Mouse (Mus musculus) intestine, embryonic 14.5 days (tissue): Measurements from ENCODE around the gene Spag9. TPM values are rescaled to one million over a fixed set of nuclear protein-coding genes. Genes with fewer than 3 reads are reported as not detected.

Experiments
- ATAC-seq: fragments of 200-750 bp; cut with Nextera tagmentation; replicated peaks from 2 replicates; pipeline ENCODE4 v1.8.0; 2017; ENCODE audit warnings: low read depth, moderate number of reproducible peaks, moderate TSS enrichment, moderate library complexity; ENCODE audit not compliant: low FRiP score, low TSS enrichment
- DNase-seq: peaks from one replicate; pipeline ENCODE4 v3.0.0-alpha.2; 2018; ENCODE audit warnings: low spot score
- H3K27ac ChIP-seq: fragments of 300-500 bp; sonication (generic); 2 replicates; pipeline ENCODE4 v1.5.1; 2014; ENCODE audit warnings: low read depth, mild to moderate bottlenecking, control low read depth
- H3K27me3 ChIP-seq: fragments of 300-500 bp; sonication (generic); replicated peaks from 2 replicates; pipeline ENCODE4 v1.6.1; 2014; ENCODE audit warnings: low read length, control low read depth; ENCODE audit not compliant: control insufficient read depth, insufficient read depth
- H3K36me3 ChIP-seq: fragments of 300-500 bp; sonication (generic); 2 replicates; pipeline ENCODE4 v1.6.1; 2014; ENCODE audit warnings: low read length, control low read depth; ENCODE audit not compliant: control insufficient read depth, insufficient read depth
- H3K4me1 ChIP-seq: fragments of 300-500 bp; sonication (generic); replicated peaks from 2 replicates; pipeline ENCODE4 v1.6.1; 2014; ENCODE audit warnings: low read length, control low read depth, mixed read lengths; ENCODE audit not compliant: control insufficient read depth, insufficient read depth
- H3K4me2 ChIP-seq: fragments of 300-500 bp; sonication (generic); 2 replicates; pipeline ENCODE4 v1.6.1; 2014; ENCODE audit warnings: low read length
- H3K4me3 ChIP-seq: fragments of 300-500 bp; sonication (generic); 2 replicates; pipeline ENCODE4 v1.5.1; 2014; ENCODE audit warnings: low read depth, low read length, control low read depth, mixed read lengths
- H3K9ac ChIP-seq: fragments of 300-500 bp; sonication (generic); 2 replicates; pipeline ENCODE4 v1.6.1; 2014; ENCODE audit warnings: mild to moderate bottlenecking, low read length
- H3K9me3 ChIP-seq: fragments of 300-500 bp; sonication (generic); 2 replicates; pipeline ENCODE4 v1.6.1; 2016; ENCODE audit warnings: low read length, control low read depth; ENCODE audit not compliant: control insufficient read depth
- WGBS: fragments of 180-500 bp; shearing (Covaris S2); extraction: QIAGEN DNeasy Blood & Tissue Kit; methylation state at CpG from one replicate; pipeline ENCODE4 v1.1.7; 2014; 5-methylcytosine and 5-hydroxymethylcytosine counted together
- polyA plus RNA-seq: library from polyadenylated mRNA; unstranded; fragments of >200 nt; fragmentation: Nextera tagmentation; extraction: Ambion mirVana; gene quantifications from 2 replicates; pipeline ENCODE4 v1.2.1, GENCODE M21; 2014

The Spag9 gene
- polyA plus RNA-seq, 1 experiment from 2014 or later = 50.9 TPM

DNA sequence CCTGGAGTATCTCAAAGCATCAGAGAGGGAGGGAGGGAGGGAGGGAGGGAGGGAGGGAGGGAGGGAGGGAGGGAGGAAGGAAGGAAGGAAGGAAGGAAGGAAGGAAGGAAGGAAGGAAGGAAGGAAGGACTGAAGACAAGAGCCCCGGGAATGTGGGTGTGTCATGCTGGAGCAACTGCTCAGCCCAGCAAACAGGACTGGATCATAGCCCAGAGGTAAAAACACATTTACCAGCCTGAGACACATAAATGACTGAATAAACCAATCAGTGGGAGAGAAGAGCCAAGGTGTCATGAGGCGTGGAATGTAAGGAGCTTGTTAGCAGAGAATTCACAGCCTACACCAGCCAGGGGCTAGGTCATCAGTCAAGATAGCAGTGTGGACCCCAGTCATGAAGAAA, 147.4 kb downstream of the Spag9 start:
- Histone ChIP-seq H3K9ac (no peak overlapping the region), H3K4me2 (no peak overlapping the region), H3K27ac (no peak overlapping the region), H3K4me1 (peaks cover 6% of the 10 kb centered on the region), H3K27me3 (no peaks in the 10 kb centered on the region), H3K36me3 (no peaks in the 10 kb centered on the region), H3K9me3 (no peaks in the 10 kb centered on the region), H3K4me3 (no peak overlapping the region)
- ATAC-seq = no peak
- 55% methylated on average over 2 of the region's 2 CpGs for WGBS
- no peak for DNase-seq

DNA sequence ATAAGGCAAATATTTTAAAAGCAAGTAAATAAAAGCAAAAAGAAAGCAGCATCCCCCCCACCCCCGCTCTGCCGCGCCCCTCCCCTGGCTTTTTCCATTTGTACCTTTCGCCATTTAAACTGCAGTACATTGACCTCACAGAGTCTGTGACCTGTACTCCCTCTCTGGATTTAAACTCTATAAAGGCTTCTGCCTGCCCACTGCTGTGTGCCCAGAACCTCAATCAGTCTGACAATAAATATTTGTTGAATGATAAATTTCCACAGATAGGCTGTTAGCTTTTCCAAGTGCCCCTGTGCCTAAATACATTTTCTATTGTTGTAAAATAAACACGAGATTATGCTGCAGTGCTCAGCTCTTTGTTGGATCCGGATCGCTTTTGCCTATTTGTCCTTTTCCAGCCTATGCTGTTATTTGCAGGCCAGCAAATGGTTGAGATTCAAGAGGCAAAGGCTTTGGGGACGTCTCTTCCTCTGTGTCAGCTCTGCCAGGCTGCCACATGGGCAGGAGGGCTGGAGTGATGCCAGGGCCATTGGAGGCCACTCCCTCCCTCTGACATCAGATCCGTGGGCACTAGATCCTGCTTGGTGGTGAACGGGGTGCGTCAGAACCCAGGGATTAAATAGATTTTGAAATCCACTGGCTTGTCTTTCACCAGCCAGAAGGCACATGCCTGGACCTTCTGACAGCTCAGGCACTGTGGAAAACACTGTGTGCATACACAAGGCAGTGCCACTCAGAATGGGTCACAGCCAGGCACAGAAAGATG, 149.1 kb downstream of the Spag9 start:
- Histone ChIP-seq H3K27me3 (0 out of 2 replicates have a peak, but pooled peaks cover 3% of the 10 kb centered on the region), H3K4me2 (no peak overlapping the region), H3K9me3 (no peaks in the 10 kb centered on the region), H3K9ac (no peak overlapping the region), H3K36me3 (no peaks in the 10 kb centered on the region), H3K4me3 (no peak overlapping the region), H3K27ac (no peak overlapping the region), H3K4me1 (no peaks in the 10 kb centered on the region; the same call in 1 of the 2 replicates)
- ATAC-seq (no peak), DNase-seq (no peak)
- 68% methylated on average over 11 of the region's 11 CpGs for whole genome bisulfite sequencing

DNA sequence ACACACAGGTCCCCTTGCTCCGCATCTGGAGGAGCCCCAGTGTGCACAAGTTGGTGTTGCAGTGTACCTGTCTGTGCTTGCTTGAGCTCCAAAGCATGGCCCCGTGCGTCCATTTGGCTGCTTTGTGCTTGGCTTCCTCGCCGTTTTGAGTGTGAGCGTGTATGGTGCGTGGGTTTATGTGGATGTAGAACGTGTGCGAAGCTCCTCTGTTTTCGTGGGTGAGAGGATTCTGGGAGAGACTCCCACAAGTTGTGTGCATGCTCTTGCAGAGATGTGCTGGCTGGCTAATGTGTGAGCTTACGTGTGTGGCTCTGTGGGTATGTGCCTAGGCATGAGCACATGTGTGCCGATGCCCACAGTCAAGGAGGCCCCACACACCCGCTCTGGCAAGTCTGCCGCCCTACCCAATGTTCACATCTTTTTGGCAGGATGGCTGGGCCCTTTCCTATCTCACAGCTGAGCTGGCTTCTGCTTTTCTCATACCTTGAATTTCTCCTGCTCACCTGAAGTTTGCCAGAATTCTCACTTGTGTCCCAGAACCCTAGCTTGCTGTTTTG, 150.2 kb downstream of the Spag9 start:
- Histone ChIP-seq H3K4me3 (no peak overlapping the region), H3K36me3 (no peaks in the 10 kb centered on the region), H3K9ac (no peak overlapping the region), H3K4me1 (peaks cover 8% of the 10 kb centered on the region), H3K27me3 (0 out of 2 replicates have a peak, but pooled peaks cover 3% of the 10 kb centered on the region), H3K27ac (no peak overlapping the region), H3K4me2 (no peak overlapping the region), H3K9me3 (no peaks in the 10 kb centered on the region)
- ATAC-seq (no peak), DNase-seq (no peak)
- WGBS = 89% methylated on average over 14 of the region's 14 CpGs

DNA sequence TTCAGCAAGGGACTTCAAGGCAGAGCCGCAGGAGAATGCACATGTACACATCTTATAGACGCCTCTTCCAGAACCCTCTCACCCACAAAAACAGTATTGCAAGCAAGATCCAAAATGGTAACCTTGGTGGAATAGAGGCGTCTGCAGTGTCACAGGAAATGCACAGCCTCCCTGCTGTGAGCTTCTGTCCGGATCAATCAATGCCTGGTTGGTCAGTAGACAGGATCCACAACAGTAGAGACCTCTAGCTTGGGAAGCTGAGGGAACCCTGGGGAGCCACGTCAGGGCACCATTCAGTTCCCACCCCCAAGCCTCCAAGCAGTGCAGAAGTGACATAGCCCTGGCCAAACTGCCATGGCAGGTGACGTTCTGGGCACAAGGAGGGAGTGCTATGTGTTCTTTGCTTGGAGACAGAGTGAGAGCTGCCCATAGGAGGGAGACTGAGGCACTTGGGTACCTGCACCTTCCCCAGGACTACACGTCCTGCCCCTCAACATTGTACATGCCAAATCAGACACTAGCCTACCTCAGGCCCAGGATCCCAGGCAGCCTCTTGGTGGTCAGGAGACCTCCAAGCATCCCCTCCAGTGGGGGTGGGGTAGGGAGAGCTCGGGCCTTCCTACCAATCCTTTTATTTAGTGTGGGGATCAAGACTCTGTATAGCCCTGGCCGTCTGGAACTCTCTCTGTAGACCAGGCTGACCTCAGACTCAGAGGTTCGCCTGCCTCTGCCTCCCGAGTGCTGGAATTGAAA, 151.0 kb downstream of the Spag9 start:
- H3K4me2 ChIP-seq = no peak overlapping the region
- peaks cover 8% of the 10 kb centered on the region for H3K4me1 ChIP-seq
- H3K27me3 ChIP-seq = 0 out of 2 replicates have a peak, but pooled peaks cover 3% of the 10 kb centered on the region
- H3K36me3 ChIP-seq = no peaks in the 10 kb centered on the region
- 82% methylated on average over 11 of the region's 11 CpGs for WGBS
- H3K4me3 ChIP-seq = no peak overlapping the region
- H3K9me3 ChIP-seq = no peaks in the 10 kb centered on the region
- ATAC-seq (no peak), DNase-seq (no peak)
- H3K27ac ChIP-seq = no peak overlapping the region
- H3K9ac ChIP-seq = no peak overlapping the region

DNA sequence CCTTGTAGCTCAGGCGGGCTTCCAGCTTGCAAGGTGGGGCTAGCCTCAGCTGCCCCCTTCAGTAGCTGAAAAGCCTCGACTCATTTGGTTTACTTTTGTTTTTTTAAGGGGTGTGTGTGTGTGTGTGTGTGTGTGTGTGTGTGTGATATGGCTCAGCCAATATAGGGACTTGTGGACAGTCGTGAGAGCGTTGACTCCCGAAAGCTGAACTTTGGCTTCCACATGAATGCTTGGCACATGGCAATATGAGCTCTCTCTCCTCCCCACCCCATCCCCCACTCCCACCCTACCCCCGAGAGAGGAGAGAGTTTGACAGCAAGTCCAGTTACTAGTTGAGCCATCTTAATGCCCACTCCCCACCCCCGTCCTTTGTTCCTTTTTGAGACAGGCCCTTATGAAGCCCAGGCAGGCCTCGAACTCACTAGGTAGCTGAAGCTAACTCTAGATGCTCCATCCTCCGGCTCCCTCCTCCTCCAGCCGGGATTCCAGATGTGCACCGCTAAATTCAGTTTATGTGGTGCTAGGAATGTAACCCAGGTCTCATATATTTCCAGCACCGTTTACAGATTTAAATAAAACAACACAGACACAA, 152.3 kb downstream of the Spag9 start:
- H3K4me2 ChIP-seq = peak overlapping the region; percentile 89; the same call in 1 of the 2 replicates
- WGBS = 58% methylated on average over 12 of the region's 12 CpGs
- H3K27ac ChIP-seq = no peak overlapping the region
- H3K27me3 ChIP-seq = 0 out of 2 replicates have a peak, but pooled peaks cover 3% of the 10 kb centered on the region
- no peaks in the 10 kb centered on the region for H3K36me3 ChIP-seq
- no peak for ATAC-seq
- H3K4me1 ChIP-seq = peaks cover 8% of the 10 kb centered on the region
- H3K4me3 ChIP-seq = no peak overlapping the region
- no peaks in the 10 kb centered on the region for H3K9me3 ChIP-seq
- DNase-seq = no peak
- no peak overlapping the region for H3K9ac ChIP-seq

DNA sequence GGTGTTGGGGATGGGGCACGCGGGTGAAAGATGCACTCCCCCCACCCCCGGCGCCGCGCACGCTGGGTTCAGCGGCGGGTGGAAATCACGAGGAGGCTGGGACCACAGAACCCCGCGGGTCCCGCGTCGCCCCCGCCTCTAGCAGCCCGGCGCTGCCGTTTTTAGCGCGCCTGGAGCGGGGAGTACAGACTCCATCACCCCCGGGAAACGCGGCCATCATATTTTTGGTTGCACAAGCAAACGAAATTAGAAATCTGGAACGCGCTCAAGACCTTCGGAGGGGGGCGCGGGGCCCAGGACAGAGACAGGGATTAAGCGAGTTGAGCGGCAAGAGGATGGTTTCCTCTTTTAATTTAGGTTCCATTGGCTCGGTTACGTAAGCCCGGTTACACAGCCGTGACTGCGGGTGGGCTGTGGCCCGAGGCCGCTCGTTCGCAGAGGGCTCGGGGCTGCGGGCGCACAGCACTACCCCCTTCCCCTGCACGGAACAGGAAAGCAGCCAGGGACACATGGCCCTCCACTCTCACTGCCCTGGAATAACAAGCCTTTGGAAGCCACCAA, 153.1 kb downstream of the Spag9 start:
- no peaks in the 10 kb centered on the region for H3K36me3 ChIP-seq
- WGBS = under 1% methylated on average over 46 of the region's 46 CpGs
- H3K4me1 ChIP-seq = peaks cover 8% of the 10 kb centered on the region
- peak; percentile 71 for DNase-seq
- peak overlapping the region; percentile 49 for H3K4me3 ChIP-seq
- H3K27ac ChIP-seq = no peak overlapping the region
- peak overlapping the region; percentile 89 for H3K4me2 ChIP-seq
- H3K9me3 ChIP-seq = no peaks in the 10 kb centered on the region
- H3K27me3 ChIP-seq = 0 out of 2 replicates have a peak, but pooled peaks cover 3% of the 10 kb centered on the region
- no peak for ATAC-seq
- H3K9ac ChIP-seq = peak overlapping the region; percentile 54

DNA sequence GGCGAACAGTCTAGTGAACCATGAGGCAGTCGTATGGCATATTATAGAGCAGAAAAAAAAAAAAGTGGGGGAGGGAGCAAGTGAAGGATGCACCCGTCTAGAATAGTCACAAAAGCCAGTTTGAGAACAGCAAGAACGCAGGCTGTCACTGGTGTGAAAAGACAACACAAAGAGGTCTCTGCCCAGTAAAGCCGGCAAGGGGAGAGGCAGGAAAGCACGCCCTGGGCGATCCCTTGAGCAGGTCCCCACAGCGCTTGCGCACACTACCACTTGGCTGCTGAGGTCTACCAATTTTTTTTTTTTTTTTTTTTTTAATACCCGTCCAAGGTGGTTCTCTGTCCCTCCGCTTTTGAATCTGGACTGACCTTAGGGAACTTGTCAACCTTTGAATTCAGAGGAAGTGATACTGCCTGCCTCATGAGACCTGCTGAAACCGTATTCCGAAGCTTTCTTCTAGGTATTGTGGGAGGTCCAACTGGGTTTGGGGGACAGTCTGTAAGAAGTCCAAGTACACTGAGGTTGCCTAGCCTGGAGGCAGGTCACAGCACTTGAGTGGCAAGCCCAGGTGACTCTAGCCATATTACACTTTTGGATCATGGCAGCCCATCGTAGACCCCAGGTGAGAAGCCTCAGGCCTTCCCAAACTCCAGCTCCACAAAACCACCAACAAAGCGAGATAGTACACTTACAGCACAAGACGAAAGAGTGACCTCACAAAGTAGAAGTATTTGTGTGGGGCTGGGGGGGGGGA, 153.8 kb downstream of the Spag9 start:
- DNase-seq = peak; percentile 76
- H3K4me3 ChIP-seq = peak overlapping the region; percentile 49
- H3K4me1 ChIP-seq = peaks cover 8% of the 10 kb centered on the region
- 0 out of 2 replicates have a peak, but pooled peaks cover 3% of the 10 kb centered on the region for H3K27me3 ChIP-seq
- no peaks in the 10 kb centered on the region for H3K9me3 ChIP-seq
- H3K36me3 ChIP-seq = no peaks in the 10 kb centered on the region
- peak overlapping the region; percentile 89 for H3K4me2 ChIP-seq
- WGBS = 30% methylated on average over 16 of the region's 16 CpGs
- no peak overlapping the region for H3K27ac ChIP-seq
- peak; percentile 14; the same call in 1 of the 2 replicates for ATAC-seq
- H3K9ac ChIP-seq = peak overlapping the region; percentile 54
